Mouse (Mus musculus): ENCODE measurements at regions not wholly inside any gene's neighbourhood (a gene's known extent, or its start where the extent isn't known, plus 50 kb on each side); places are given as distances from the start of the nearest gene placed in this dataset.

- no peaks in the 10 kb centered on the region for H3K27me3 ChIP-seq (ENCODE audit: control insufficient read depth, insufficient read depth, low read length)
- peaks cover 6% of the 10 kb centered on the region; the same call in 1 of the 2 replicates for H3K9me3 ChIP-seq (replicated peaks; ENCODE audit: control insufficient read depth, low read length)
- no peak overlapping the region for H3K9ac ChIP-seq (ENCODE audit: low read length)
- ATAC-seq (replicated peaks; ENCODE audit: extremely low read depth, insufficient read depth, low FRiP score), result no peak
- no peak overlapping the region for H3K27ac ChIP-seq (ENCODE audit: low read length)
- H3K36me3 ChIP-seq (ENCODE audit: control insufficient read depth, insufficient read depth), result no peaks in the 10 kb centered on the region
- no peak overlapping the region for H3K4me3 ChIP-seq (ENCODE audit: low read length)
- H3K4me2 ChIP-seq (ENCODE audit: low read depth, low read length), result no peak overlapping the region
- 83% methylated on average over 4 of the region's 4 CpGs for WGBS
- no peaks in the 10 kb centered on the region for H3K4me1 ChIP-seq (ENCODE audit: control insufficient read depth, insufficient read depth, low read length)
Measured at GRCm38 (mm10) chr8:87137412-87137811, 252.4 kb upstream of the N4bp1 start.

- Histone ChIP-seq H3K9ac (ENCODE audit: low read length) (no peak overlapping the region), H3K27me3 (ENCODE audit: control insufficient read depth, insufficient read depth, low read length) (no peaks in the 10 kb centered on the region), H3K27ac (ENCODE audit: low read length) (no peak overlapping the region), H3K9me3 (replicated peaks; ENCODE audit: control insufficient read depth, low read length) (peaks cover 6% of the 10 kb centered on the region; the same call in 1 of the 2 replicates), H3K4me3 (ENCODE audit: low read length) (no peak overlapping the region), H3K4me1 (ENCODE audit: control insufficient read depth, insufficient read depth, low read length) (peaks cover 6% of the 10 kb centered on the region; the same call in 1 of the 2 replicates), H3K36me3 (ENCODE audit: control insufficient read depth, insufficient read depth) (no peaks in the 10 kb centered on the region), H3K4me2 (ENCODE audit: low read depth, low read length) (no peak overlapping the region)
- ATAC-seq (replicated peaks; ENCODE audit: extremely low read depth, insufficient read depth, low FRiP score), result no peak
- 65% methylated on average over 3 of the region's 3 CpGs for WGBS
Measured at GRCm38 (mm10) chr8:87131716-87132115, 246.7 kb upstream of the N4bp1 start.

- H3K27ac ChIP-seq (ENCODE audit: low read length), result 0 out of 2 replicates have a peak overlapping the region, but pooled peaks have one; percentile 8
- no peak overlapping the region for H3K4me3 ChIP-seq (ENCODE audit: low read length)
- peaks cover 6% of the 10 kb centered on the region; the same call in 1 of the 2 replicates for H3K9me3 ChIP-seq (replicated peaks; ENCODE audit: control insufficient read depth, low read length)
- H3K4me1 ChIP-seq (ENCODE audit: control insufficient read depth, insufficient read depth, low read length), result peaks cover 6% of the 10 kb centered on the region; the same call in 1 of the 2 replicates
- 38% methylated on average over 3 of the region's 3 CpGs for WGBS
- no peak overlapping the region for H3K4me2 ChIP-seq (ENCODE audit: low read depth, low read length)
- no peak overlapping the region for H3K9ac ChIP-seq (ENCODE audit: low read length)
- H3K36me3 ChIP-seq (ENCODE audit: control insufficient read depth, insufficient read depth), result no peaks in the 10 kb centered on the region
- no peaks in the 10 kb centered on the region for H3K27me3 ChIP-seq (ENCODE audit: control insufficient read depth, insufficient read depth, low read length)
- no peak for ATAC-seq (replicated peaks; ENCODE audit: extremely low read depth, insufficient read depth, low FRiP score)
Measured at GRCm38 (mm10) chr8:87130691-87131090, 245.6 kb upstream of the N4bp1 start.

GRCm38 (mm10) chr8:87128593-87128992, 243.5 kb upstream of the N4bp1 start:
- WGBS, result 57% methylated on average over 4 of the region's 4 CpGs

GRCm38 (mm10) chr8:87116190-87116765, 231.2 kb upstream of the N4bp1 start:
- H3K9ac ChIP-seq (ENCODE audit: low read length), result no peak overlapping the region
- H3K4me2 ChIP-seq (ENCODE audit: low read depth, low read length), result no peak overlapping the region
- WGBS, result 82% methylated on average over 14 of the region's 14 CpGs
- no peaks in the 10 kb centered on the region for H3K9me3 ChIP-seq (replicated peaks; ENCODE audit: control insufficient read depth, low read length)
- ATAC-seq (replicated peaks; ENCODE audit: extremely low read depth, insufficient read depth, low FRiP score), result no peak
- no peaks in the 10 kb centered on the region for H3K4me1 ChIP-seq (ENCODE audit: control insufficient read depth, insufficient read depth, low read length)
- no peak overlapping the region for H3K4me3 ChIP-seq (ENCODE audit: low read length)
- no peak overlapping the region for H3K27ac ChIP-seq (ENCODE audit: low read length)
- H3K36me3 ChIP-seq (ENCODE audit: control insufficient read depth, insufficient read depth), result no peaks in the 10 kb centered on the region
- H3K27me3 ChIP-seq (ENCODE audit: control insufficient read depth, insufficient read depth, low read length), result no peaks in the 10 kb centered on the region

More at GRCm38 (mm10) chr8:87128593-87128992, 243.5 kb upstream of the N4bp1 start:
- H3K27me3 ChIP-seq (ENCODE audit: control insufficient read depth, insufficient read depth, low read length), result no peaks in the 10 kb centered on the region
- no peak overlapping the region for H3K4me2 ChIP-seq (ENCODE audit: low read depth, low read length)
- H3K4me1 ChIP-seq (ENCODE audit: control insufficient read depth, insufficient read depth, low read length), result peaks cover 6% of the 10 kb centered on the region; the same call in 1 of the 2 replicates
- H3K9me3 ChIP-seq (replicated peaks; ENCODE audit: control insufficient read depth, low read length), result no peaks in the 10 kb centered on the region
- ATAC-seq (replicated peaks; ENCODE audit: extremely low read depth, insufficient read depth, low FRiP score), result no peak
- H3K9ac ChIP-seq (ENCODE audit: low read length), result no peak overlapping the region
- no peak overlapping the region for H3K4me3 ChIP-seq (ENCODE audit: low read length)
- no peaks in the 10 kb centered on the region for H3K36me3 ChIP-seq (ENCODE audit: control insufficient read depth, insufficient read depth)
- H3K27ac ChIP-seq (ENCODE audit: low read length), result no peak overlapping the region

GRCm38 (mm10) chr8:87112355-87112754, 227.3 kb upstream of the N4bp1 start:
- no peak overlapping the region for H3K4me3 ChIP-seq (ENCODE audit: low read length)
- no peaks in the 10 kb centered on the region for H3K27me3 ChIP-seq (ENCODE audit: control insufficient read depth, insufficient read depth, low read length)
- H3K9ac ChIP-seq (ENCODE audit: low read length), result no peak overlapping the region
- H3K9me3 ChIP-seq (replicated peaks; ENCODE audit: control insufficient read depth, low read length), result no peaks in the 10 kb centered on the region
- 69% methylated on average over 7 of the region's 7 CpGs for WGBS
- no peaks in the 10 kb centered on the region for H3K36me3 ChIP-seq (ENCODE audit: control insufficient read depth, insufficient read depth)
- no peak for ATAC-seq (replicated peaks; ENCODE audit: extremely low read depth, insufficient read depth, low FRiP score)
- H3K4me1 ChIP-seq (ENCODE audit: control insufficient read depth, insufficient read depth, low read length), result no peaks in the 10 kb centered on the region
- H3K27ac ChIP-seq (ENCODE audit: low read length), result no peak overlapping the region
- H3K4me2 ChIP-seq (ENCODE audit: low read depth, low read length), result no peak overlapping the region

GRCm38 (mm10) chr8:87105106-87105505, 220.0 kb upstream of the N4bp1 start:
- WGBS, result 78% methylated on average over 7 of the region's 7 CpGs
- H3K27ac ChIP-seq (ENCODE audit: low read length), result no peak overlapping the region
- no peak for ATAC-seq (replicated peaks; ENCODE audit: extremely low read depth, insufficient read depth, low FRiP score)

GRCm38 (mm10) chr8:87095211-87095610, 210.2 kb upstream of the N4bp1 start:
- 38% methylated on average over 2 of the region's 2 CpGs for WGBS
- Histone ChIP-seq H3K4me2 (ENCODE audit: low read depth, low read length) (no peak overlapping the region), H3K27me3 (ENCODE audit: control insufficient read depth, insufficient read depth, low read length) (no peaks in the 10 kb centered on the region), H3K36me3 (ENCODE audit: control insufficient read depth, insufficient read depth) (no peaks in the 10 kb centered on the region), H3K4me3 (ENCODE audit: low read length) (no peak overlapping the region), H3K9me3 (replicated peaks; ENCODE audit: control insufficient read depth, low read length) (no peaks in the 10 kb centered on the region), H3K4me1 (ENCODE audit: control insufficient read depth, insufficient read depth, low read length) (no peaks in the 10 kb centered on the region), H3K27ac (ENCODE audit: low read length) (no peak overlapping the region), H3K9ac (ENCODE audit: low read length) (no peak overlapping the region)
- ATAC-seq (replicated peaks; ENCODE audit: extremely low read depth, insufficient read depth, low FRiP score), result no peak

More at GRCm38 (mm10) chr8:87105106-87105505, 220.0 kb upstream of the N4bp1 start:
- no peaks in the 10 kb centered on the region for H3K4me1 ChIP-seq (ENCODE audit: control insufficient read depth, insufficient read depth, low read length)
- H3K4me2 ChIP-seq (ENCODE audit: low read depth, low read length), result no peak overlapping the region
- H3K9ac ChIP-seq (ENCODE audit: low read length), result no peak overlapping the region
- H3K4me3 ChIP-seq (ENCODE audit: low read length), result no peak overlapping the region
- H3K36me3 ChIP-seq (ENCODE audit: control insufficient read depth, insufficient read depth), result no peaks in the 10 kb centered on the region
- H3K9me3 ChIP-seq (replicated peaks; ENCODE audit: control insufficient read depth, low read length), result no peaks in the 10 kb centered on the region
- no peaks in the 10 kb centered on the region for H3K27me3 ChIP-seq (ENCODE audit: control insufficient read depth, insufficient read depth, low read length)

- Histone ChIP-seq H3K9me3 (replicated peaks; ENCODE audit: control insufficient read depth, low read length) (no peaks in the 10 kb centered on the region), H3K27ac (ENCODE audit: low read length) (no peak overlapping the region), H3K4me3 (ENCODE audit: low read length) (no peak overlapping the region), H3K4me2 (ENCODE audit: low read depth, low read length) (no peak overlapping the region), H3K4me1 (ENCODE audit: control insufficient read depth, insufficient read depth, low read length) (no peaks in the 10 kb centered on the region), H3K9ac (ENCODE audit: low read length) (no peak overlapping the region), H3K27me3 (ENCODE audit: control insufficient read depth, insufficient read depth, low read length) (no peaks in the 10 kb centered on the region), H3K36me3 (ENCODE audit: control insufficient read depth, insufficient read depth) (no peaks in the 10 kb centered on the region)
- WGBS, result 63% methylated on average over 4 of the region's 4 CpGs
- ATAC-seq (replicated peaks; ENCODE audit: extremely low read depth, insufficient read depth, low FRiP score), result no peak
Measured at GRCm38 (mm10) chr8:87094685-87095084, 209.6 kb upstream of the N4bp1 start.
